Mouse (Mus musculus) spleen, postnatal 10 days (tissue): ENCODE measurements around the gene Car2.

Source experiments
- DNase-seq, 2 experiments: peaks; one replicate each; pipeline ENCODE4 v3.0.0; 2021 to 2022; ENCODE audit warnings: low spot score in 2 of 2

Car2 gene

GRCm38 (mm10) chr3:14945627-14946026 is 59.6 kb downstream of the Car2 start:
- no peak for DNase-seq

GRCm38 (mm10) chr3:14948067-14948800 is 62.2 kb downstream of the Car2 start:
- DNase-seq: no peak

- no peak for DNase-seq
Measured at GRCm38 (mm10) chr3:14950031-14950430, 64.0 kb downstream of the Car2 start.
